Mouse (Mus musculus): ENCODE measurements at regions not wholly inside any gene's neighbourhood (a gene's known extent, or its start where the extent isn't known, plus 50 kb on each side); places are given as distances from the start of the nearest gene placed in this dataset.
"Not testable (repeated sequence)": the region's sequence is repeated elsewhere in the genome, so short reads cannot be mapped to it uniquely, and the experiment has no call there.

- no peak for DNase-seq
Observed at GRCm38 (mm10) chr2:92664939-92665338, 65.4 kb downstream of the Chst1 start.

- peak; percentile 47 for DNase-seq
Observed at GRCm38 (mm10) chr2:92667192-92667591, 67.7 kb downstream of the Chst1 start.

GRCm38 (mm10) chr2:92667756-92668155, 68.2 kb downstream of the Chst1 start:
- peak; percentile 11 for DNase-seq

- DNase-seq: not testable (repeated sequence)
Observed at GRCm38 (mm10) chr2:92669431-92670081, 70.0 kb downstream of the Chst1 start.

GRCm38 (mm10) chr2:92671586-92671985, 72.1 kb downstream of the Chst1 start:
- peak; percentile 75 for DNase-seq

GRCm38 (mm10) chr2:92672106-92672505, 72.6 kb downstream of the Chst1 start:
- DNase-seq: no peak

- DNase-seq: no peak
Observed at GRCm38 (mm10) chr2:92673064-92673813, 73.7 kb downstream of the Chst1 start.

GRCm38 (mm10) chr2:92673931-92674330, 74.4 kb downstream of the Chst1 start:
- DNase-seq: no peak

GRCm38 (mm10) chr2:92675247-92675646, 75.7 kb downstream of the Chst1 start:
- no peak for DNase-seq

- DNase-seq: peak; percentile 11
Observed at GRCm38 (mm10) chr2:92678276-92678930, 78.9 kb downstream of the Chst1 start.

GRCm38 (mm10) chr2:92678999-92679704, 79.6 kb downstream of the Chst1 start:
- DNase-seq: no peak

- no peak for DNase-seq
Observed at GRCm38 (mm10) chr2:92682256-92682655, 82.7 kb downstream of the Chst1 start.

- DNase-seq: peak; percentile 42
Observed at GRCm38 (mm10) chr2:92687702-92688101, 88.2 kb downstream of the Chst1 start.

GRCm38 (mm10) chr2:92689203-92689602, 89.7 kb downstream of the Chst1 start:
- DNase-seq: no peak

GRCm38 (mm10) chr2:92690304-92690703, 90.8 kb downstream of the Chst1 start:
- no peak for DNase-seq

GRCm38 (mm10) chr2:92691438-92691837, 91.9 kb downstream of the Chst1 start:
- no peak for DNase-seq

- peak; percentile 21 for DNase-seq
Observed at GRCm38 (mm10) chr2:92692623-92693022, 93.1 kb downstream of the Chst1 start.

- DNase-seq: no peak
Observed at GRCm38 (mm10) chr2:92693024-92693423, 93.5 kb downstream of the Chst1 start.

GRCm38 (mm10) chr2:92694797-92695196, 95.3 kb downstream of the Chst1 start:
- no peak for DNase-seq

- no peak for DNase-seq
Observed at GRCm38 (mm10) chr2:92695869-92696268, 96.4 kb downstream of the Chst1 start.

GRCm38 (mm10) chr2:92697721-92698120, 98.2 kb downstream of the Chst1 start:
- DNase-seq: no peak

GRCm38 (mm10) chr2:92699360-92699759, 99.9 kb downstream of the Chst1 start:
- no peak for DNase-seq

GRCm38 (mm10) chr2:92704035-92704434, 104.5 kb downstream of the Chst1 start:
- no peak for DNase-seq
